Mouse (Mus musculus) ES-Bruce4 (cell line): ENCODE data around the gene Mlx.

ENCODE experiments used
- CTCF ChIP-seq: IDR thresholded peaks from one replicate; pipeline ENCODE4 v1.8.1; 2011; ENCODE audit warnings: low read depth, low read length
- EP300 ChIP-seq: IDR thresholded peaks from 2 replicates; pipeline ENCODE4 v1.6.1; 2011; ENCODE audit warnings: low read depth, low read length; ENCODE audit not compliant: insufficient read depth
- POLR2A ChIP-seq: IDR thresholded peaks from one replicate; pipeline ENCODE4 v1.8.1; 2011; ENCODE audit warnings: low read length; ENCODE audit not compliant: insufficient read depth

GRCm38 (mm10) chr11:101051051-101051493 is 36.0 kb upstream of the Mlx start:
- no peak for TF ChIP-seq CTCF
- no peak for TF ChIP-seq POLR2A
- no peak for TF ChIP-seq EP300
